Mouse (Mus musculus): Measurements from ENCODE around the gene Cic.
"Not testable (repeated sequence)": the region's sequence is repeated elsewhere in the genome, so short reads cannot be mapped to it uniquely, and the experiment has no call there.

Gene Cic

DNA sequence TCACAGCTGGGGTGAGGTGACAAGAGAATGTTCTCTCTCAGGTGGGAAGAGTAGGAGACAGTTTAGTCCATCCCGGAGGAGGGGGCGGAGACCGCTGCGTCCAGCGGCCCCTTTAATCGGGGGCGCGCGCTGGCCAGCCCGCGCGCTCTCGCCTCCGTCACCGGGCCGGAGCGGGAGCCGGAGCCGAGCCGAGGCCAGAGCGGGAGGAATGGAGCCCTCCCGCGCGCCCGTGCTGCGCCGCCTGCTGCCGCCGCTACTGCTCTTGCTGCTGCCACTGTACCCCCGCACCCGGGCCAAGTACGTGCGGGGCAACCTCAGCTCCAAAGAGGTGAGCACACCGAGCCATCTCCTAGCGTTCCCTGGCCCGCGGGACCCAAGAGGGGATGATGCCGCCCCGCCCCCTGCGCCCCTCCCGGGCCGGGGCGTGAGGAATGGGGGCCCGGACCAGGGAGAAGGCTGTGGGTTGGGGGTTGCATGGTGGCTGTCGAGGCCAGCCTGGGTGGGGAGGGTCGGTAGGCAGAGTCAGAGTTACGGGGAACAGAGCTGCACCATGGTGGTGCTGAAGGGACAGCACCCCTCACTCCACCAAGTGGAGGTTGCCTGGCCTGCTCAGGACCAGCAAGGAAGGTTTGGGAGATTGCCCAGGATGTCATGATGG is 38.6 kb downstream of the Cic start, which contains the start of gene Tmem145:
TSS of gene Tmem145 (plus strand) at position 151 of the 658 bp plus-strand sequence.
- DNase-seq (ENCODE audit: low spot score), result peak; percentile 77

DNA sequence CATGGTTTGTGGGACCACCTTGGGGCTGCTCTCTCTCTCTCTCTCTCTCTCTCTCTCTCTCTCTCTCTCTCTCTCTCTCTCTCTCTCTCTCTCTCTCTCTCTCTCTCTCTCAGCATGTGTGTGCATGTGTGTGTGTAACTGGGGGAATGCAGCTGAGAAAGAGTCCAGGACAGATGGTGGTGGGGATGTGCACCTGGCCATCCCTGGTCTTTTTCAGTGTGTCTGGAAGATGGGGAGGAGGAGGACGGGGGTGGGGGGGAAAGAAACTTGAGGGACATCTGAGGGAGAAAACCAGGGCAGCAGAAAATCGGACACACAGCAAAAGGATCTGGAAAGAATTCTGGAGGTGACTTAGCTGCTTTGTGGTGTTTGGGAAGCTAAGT is 39.1 kb downstream of the Cic start:
- DNase-seq (ENCODE audit: low spot score), result no peak

DNA sequence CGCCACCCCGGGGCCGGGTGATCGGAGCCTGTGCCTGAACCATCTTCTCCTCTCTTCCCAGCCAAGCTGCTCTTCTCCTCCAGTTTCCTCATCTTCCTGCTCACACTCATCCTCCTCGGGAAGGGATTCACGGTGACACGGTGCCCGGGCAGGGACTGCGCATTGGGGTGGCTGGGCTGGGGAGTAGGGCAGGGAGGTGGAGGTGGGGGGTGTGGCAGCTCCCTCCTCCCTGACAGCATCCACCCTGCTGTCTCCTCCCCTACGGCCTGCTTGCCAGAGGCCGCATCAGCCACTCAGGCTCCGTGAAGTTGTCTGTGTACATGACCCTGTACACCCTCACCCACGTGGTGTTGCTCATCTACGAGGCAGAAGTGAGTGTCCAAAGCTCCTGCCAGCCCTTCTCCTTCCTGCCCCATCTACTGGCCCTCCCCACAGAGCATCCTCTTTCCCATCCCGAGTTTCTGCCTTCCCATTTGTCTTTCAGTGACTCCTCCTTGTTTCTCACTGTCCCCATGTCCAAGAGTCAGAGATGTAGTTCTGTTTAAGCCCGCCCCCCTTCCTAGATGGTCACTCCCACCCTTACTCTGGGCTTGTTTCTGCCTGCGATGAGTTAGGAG is 41.3 kb downstream of the Cic start:
- DNase-seq (ENCODE audit: low spot score), result no peak

DNA sequence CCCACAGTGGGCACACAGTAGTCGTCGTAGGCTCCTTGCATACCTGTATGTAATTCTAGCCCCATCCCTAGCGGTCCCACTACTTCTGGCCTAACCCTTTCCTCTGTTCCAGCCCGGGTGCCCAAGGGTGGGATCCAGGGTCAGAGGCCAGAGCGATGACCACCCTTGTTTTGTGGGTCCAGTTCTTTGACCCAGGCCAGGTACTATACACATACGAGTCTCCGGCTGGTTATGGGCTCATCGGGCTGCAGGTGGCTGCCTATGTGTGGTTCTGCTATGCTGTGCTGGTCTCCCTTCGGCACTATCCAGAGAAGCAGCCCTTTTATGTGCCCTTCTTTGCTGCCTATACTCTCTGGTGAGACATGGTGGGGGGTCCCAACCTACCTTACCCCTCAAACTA is 41.9 kb downstream of the Cic start:
- DNase-seq (ENCODE audit: low spot score), result no peak

DNA sequence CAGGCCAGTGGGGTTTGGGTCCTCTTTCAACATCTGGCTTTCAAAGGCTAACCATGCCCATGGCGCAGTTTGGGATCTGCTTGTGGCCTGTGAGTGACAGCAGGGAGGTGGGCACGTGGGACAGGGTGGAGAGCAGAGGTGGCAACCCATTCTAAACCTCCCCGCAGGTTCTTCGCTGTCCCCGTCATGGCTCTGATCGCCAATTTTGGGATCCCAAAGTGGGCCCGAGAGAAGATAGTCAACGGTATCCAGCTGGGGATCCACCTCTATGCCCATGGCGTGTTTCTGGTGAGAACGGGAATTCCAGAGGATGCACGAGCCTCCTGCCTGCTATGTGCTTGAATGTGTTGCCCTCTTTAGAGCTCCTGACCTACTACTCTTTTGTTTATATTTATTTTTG is 43.7 kb downstream of the Cic start:
- DNase-seq (ENCODE audit: low spot score), result no peak

DNA sequence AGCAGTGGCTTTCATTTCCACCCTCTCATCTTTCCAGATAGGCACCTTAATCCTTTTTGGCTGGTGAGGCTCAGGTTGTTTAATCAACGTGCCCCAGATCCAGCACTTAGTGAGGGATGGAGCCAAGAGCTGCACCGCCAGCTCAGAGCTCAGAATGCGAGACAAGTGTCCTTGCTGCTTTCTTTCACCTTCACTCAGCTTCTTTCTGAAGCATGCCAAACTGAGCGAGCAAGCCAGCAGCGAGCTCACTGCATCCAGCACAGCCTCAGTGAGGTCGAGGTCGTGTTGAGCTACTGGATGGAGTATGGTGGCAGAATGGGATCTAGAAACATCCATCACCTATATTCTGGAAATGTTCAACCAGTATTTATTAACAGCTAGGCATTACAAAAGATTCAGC is 45.8 kb downstream of the Cic start:
- DNase-seq (ENCODE audit: low spot score), result no peak

DNA sequence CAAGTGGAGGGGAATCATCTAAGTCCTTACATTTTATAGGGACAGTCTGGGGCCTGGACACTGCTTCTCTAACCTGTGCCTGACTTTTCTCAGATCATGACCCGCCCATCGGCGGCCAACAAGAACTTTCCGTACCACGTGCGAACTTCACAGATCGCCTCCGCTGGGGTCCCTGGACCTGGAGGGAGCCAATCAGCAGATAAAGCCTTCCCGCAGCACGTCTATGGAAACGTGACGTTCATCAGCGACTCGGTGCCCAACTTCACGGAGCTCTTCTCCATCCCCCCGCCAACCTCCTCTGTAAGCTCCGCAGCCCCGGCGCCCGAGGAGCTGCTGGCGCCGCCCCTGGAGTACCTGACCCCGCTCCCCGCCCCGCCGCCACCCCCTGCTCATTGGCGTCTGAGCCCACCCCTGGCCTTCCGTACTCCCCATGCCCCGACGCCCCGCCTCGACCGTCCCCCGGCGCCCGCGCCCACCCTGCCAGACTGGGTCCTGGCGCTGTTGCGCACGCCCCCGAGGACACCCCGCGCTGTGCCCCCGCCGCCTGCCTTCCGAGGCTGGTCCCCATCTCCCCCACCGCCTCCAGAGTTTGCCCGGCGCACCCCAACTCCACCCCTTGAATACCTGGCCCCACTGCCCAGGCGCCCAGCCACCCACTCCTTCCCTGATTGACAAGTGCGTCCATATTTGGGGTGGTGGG is 47.3 kb downstream of the Cic start:
- no peak for DNase-seq (ENCODE audit: low spot score)

DNA sequence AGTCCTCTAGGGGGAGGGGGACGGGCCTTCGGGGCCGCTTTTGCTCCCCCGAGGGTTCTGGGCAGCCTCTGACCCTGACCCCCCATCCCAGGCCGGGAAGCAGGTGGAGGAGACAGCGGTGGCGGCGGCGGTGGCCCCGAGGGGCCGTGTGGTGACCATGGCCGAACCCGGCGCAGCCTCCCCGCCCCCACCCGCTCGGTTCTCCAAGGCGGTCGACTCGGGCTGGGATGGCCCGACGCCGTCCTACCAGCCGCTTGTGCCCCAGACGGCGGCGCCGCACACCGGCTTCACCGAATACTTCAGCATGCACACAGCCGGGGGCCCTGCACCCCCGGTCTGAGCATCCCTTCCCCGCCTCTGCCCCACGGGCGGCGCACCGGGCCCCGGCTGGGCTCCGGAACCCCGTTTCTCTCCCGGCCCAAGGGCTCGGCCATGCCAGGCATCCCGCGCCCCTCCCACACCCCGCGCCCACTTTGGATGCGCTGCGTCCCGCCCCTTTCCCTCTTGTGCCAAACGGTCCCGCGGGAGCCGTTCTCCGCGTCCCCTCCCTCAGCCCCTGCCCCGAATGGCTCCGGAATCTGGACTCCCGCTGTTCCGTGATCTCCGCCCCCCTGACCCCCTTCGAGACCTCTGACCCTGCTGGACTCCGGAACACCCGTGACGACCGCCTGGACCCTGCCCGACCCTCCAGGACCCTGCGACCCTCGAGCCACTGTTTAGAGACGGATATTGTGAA is 48.0 kb downstream of the Cic start:
- peak; percentile 33 for DNase-seq (ENCODE audit: low spot score)

DNA sequence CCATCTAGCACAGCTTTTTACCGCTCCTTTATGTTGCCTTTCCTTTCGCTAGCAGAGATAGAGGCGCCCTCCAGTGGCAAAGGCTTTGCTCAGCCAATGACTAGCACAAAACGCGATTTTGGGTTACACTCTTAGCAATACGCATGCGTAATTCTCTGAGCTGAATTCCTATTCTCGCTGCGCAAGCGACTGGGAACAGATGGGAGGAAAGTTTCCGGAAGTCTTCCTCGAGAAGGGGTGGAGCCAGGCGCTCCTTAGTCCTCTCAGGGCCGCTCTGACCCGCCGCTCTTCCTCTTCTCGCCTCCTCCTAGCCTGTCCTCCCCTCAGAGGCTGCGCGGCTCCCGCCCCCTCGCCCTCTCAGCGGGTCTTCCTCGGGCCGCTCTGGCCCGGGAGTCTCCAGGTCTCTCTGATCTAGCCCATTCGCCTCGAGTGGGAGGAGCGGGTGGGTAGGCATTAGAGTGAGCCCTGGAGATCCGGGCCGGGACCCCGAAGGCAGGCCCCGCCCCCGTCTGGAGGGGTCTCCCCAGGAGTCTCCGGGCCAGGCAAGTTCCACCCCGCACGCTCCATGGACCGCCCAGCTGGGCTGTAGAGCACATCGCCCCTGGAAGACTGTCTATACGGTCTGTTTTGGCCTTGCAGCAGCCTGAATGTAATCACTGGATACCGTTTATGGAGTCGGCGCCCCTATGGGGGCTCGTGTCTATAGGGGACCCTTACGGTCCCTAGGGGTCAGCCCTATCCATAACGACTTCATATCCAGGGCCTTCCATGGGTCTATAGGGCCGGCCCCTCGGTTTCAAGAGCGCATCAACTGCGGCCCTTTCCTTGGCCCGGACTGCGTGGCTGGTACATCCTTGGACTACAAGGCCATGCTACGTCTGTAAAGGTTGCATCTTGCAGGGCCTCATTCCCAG is 49.3 kb downstream of the Cic start, which contains the start of gene Megf8:
TSS of gene Megf8 (plus strand) at position 633 of the 914 bp plus-strand sequence.
- DNase-seq (ENCODE audit: low spot score), result peak; percentile 100

DNA sequence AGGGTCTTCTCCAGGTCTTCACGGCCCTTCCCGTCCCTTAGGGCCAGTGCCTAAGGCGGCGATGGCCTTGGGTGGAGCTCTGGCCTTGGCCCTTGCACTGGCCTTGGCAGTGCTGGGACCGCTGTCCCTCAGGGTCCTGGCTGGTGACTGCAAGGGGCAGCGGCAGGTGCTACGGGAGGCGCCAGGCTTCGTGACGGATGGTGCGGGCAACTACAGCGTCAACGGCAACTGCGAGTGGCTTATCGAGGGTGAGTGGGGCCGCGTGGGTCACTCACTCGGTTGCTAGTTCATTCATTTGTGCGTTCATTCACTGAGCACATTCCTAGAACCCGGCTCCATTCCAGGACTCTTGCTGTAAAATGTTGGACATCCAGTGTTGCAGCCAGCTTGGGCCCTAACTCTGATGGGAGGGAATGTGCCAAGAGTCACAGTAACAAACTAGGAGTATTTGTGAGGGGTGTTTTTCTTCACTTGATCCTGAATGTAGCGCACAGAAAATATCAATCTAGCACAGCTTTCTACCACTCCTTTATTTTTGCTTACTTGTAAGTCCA is 50.0 kb downstream of the Cic start:
- DNase-seq (ENCODE audit: low spot score), result no peak

DNA sequence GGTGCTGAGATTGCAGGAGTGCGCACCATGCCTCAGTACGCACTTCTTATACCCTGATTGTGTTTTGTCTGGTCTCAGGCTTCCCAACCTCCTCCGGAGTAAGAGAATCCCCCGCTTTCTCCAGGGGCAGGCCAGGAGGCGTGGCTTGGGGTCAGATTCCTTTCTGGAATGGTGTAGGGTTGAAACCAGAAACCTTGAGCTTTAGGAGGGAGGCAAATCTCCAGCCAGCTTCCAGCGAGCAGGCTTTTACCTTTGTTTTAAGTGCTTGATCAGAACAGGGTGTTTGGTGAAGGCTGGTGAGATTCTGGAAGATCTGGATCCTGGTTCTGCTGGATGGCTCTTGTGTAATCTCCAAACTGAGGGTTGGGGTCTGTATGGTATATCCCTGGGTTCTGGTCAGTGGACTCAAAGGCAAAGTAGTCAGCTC is 54.6 kb downstream of the Cic start:
- DNase-seq (ENCODE audit: low spot score), result peak; percentile 57

DNA sequence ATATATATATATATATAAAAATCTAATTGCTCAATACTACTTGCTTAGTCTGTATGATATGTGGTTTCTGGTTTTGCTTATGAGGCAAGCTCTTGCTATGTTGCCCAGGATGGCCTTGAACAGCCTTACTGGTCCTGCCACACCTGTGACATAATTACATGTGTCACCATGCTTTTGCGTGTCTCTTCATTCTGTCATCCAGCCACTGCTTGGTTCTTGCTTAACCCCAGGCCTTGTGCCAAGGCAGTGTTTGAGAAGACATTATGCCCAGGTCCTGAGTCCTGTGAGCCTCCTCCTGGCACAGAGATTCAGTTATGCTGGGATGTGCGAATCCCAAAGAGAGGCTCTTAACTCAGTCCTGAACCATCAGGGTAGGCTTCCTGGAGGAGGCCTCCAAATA is 55.7 kb downstream of the Cic start:
- no peak for DNase-seq (ENCODE audit: low spot score)

DNA sequence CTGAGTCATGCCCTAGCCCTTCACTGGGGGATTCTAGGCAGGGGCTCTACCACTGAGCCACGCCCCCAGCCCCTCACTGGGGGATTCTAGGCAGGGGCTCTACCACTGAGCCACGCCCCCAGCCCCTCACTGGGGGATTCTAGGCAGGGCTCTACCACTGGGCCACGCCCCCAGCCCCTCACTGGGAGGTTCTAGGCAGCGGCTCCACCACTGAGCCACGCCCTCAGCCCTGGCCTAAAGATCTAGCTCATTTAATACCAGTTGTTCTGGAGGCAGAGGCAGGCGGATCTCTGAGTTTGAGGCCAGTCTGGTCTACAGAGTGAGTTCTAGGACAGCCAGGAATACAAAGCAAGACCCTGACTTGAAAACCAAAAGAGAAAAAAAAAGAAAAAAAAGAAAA is 57.9 kb downstream of the Cic start:
- DNase-seq (ENCODE audit: low spot score), result not testable (repeated sequence)

DNA sequence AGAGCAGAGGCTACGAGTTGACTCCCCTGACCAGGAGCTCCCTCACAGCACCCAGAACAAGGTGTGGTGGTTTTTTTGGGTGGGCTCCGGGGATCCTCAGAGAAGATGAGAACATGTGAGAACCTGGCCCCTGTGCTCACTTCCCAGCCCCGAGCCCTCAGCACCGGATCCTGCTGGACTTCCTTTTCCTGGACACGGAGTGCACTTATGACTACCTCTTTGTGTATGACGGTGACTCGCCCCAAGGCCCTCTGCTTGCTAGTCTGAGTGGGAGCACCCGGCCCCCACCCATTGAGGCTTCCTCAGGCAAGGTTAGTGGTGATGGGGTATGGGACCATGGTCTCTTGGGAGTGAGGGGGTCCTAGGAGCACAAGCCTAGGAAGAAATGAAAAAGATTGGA is 58.7 kb downstream of the Cic start:
- DNase-seq (ENCODE audit: low spot score), result no peak

DNA sequence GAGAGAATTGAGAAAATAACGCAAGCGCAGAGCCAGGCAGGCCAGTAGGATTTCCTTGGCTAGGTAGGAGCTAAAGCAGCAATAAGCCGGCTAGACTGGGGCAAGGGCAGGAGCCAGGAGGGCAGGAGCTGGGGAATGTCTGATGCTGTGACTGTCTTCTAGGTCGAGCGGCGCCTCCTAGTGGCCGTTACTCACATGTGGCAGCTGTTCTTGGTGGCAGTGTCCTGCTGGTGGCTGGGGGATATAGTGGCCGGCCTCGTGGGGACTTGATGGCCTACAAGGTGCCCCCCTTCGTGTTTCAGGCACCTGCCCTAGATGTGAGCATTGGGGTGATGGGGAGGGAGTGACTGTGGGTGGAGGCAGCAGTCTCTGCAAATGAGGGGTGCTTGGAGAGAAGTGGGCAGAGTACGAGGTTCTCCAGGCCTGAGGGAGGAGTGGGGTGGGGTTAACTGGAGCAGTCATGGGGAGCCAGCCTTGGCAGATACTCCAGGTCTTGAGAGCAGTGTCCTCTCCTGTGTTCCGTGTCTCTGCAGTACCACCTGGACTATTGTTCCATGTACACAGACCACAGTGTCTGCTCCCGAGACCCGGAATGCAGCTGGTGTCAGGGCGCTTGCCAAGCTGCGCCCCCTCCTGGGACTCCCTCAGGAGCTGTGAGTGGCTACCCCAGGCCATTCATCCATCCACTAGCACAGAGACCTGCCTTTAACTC is 66.2 kb downstream of the Cic start:
- DNase-seq (ENCODE audit: low spot score), result peak; percentile 89

DNA sequence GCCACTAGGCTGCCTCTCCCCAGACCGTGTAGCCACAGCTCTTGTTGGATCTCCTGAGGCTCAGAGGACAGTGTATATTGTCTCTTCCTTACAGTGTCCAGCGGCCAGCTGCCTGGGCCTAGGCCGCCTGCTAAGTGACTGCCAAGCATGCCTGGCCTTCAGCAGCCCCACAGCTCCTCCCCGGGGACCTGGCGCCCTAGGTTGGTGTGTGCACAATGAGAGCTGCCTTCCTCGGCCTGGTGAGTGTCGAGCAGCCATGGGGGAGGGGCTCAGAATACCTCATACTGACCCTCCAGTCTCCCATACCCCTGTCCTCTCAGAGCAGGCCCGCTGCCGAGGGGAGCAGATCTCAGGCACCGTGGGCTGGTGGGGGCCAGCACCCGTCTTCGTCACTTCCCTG is 67.0 kb downstream of the Cic start:
- no peak for DNase-seq (ENCODE audit: low spot score)

DNA sequence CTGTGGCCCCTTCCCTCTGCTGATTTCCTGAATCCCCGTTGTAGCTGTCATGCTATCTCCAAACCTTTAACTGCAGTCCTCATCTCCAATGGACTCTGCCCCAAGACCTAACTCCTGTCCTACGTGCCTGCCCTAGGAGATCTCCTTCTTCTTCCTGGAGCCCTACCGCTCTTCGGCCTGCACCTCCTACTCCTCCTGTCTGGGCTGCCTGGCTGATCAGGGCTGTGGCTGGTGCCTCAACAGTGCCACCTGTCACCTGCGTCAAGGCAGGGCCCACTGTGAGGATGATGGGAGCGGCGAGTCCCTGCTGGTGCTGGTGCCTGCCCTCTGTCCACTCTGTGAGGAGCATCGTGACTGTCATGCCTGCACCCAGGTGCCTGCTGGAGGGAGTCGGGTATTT is 71.8 kb downstream of the Cic start:
- no peak for DNase-seq (ENCODE audit: low spot score)

DNA sequence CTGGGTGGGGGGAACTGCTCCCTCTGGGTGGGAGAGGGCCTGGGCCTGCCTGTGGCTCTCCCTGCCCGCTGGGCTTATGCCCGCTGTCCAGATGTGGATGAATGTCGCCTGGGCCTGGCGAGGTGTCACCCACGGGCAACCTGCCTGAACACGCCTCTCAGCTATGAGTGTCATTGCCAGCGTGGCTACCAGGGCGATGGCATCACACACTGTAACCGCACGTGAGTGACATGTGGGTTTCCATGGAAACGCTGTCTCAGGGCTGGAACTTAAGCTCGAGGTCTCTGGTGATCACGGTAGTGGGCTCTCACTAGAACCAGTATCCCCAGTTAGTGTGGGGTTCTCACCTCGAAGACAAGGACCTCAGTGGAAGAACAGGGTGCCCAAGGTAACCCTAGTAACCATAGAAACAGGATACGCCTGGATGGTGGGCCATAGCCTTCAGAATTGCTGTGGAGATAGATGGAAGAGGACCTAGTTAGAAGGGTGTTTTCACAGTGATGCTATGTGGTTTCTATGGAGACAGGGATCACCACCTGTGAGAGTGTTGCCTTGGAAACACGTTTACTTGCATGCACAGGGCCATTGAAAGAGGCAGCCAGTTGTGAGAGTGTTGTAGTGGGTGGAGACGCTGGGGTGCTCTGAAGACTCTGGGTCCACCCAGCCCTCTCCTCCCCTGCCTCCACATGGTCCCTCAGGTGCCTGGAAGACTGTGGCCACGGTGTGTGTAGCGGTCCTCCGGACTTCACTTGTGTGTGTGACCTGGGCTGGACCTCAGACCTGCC is 73.7 kb downstream of the Cic start:
- no peak for DNase-seq (ENCODE audit: low spot score)

Data from retina, embryonic 14.5 days (tissue).